Mouse (Mus musculus) right cerebral cortex, postnatal 36 days (tissue): ENCODE results near the gene Cacng2.

Experiments
- DNase-seq, 2 experiments: peaks; one replicate each; pipeline ENCODE4 v3.0.0; 2022; ENCODE audit warnings: low spot score in 2 of 2, mixed read lengths in 1 of 2

Cacng2 gene

GRCm38 (mm10) chr15:78119704-78120103 is at the start of gene Cacng2:
Gene Cacng2, minus strand, starts transcription at chr15:78120028.
- peak; percentile 75 to 85 for DNase-seq

GRCm38 (mm10) chr15:78169566-78169965 is 49.7 kb upstream of the Cacng2 start:
- no peak for DNase-seq

GRCm38 (mm10) chr15:78165292-78165691 is 45.5 kb upstream of the Cacng2 start:
- no peak for DNase-seq

GRCm38 (mm10) chr15:78164466-78164865 is 44.6 kb upstream of the Cacng2 start:
- no peak for DNase-seq

- no peak for DNase-seq
These were observed 42.1 kb upstream of the Cacng2 start for GRCm38 (mm10) chr15:78161946-78162345.

GRCm38 (mm10) chr15:78158335-78158734 is 38.5 kb upstream of the Cacng2 start:
- DNase-seq = no peak

- DNase-seq = no peak
These were observed 38.0 kb upstream of the Cacng2 start for GRCm38 (mm10) chr15:78157824-78158223.

GRCm38 (mm10) chr15:78157330-78157729 is 37.5 kb upstream of the Cacng2 start:
- DNase-seq = no peak

- DNase-seq = no peak
These were observed 35.6 kb upstream of the Cacng2 start for GRCm38 (mm10) chr15:78155421-78155820.

- DNase-seq = no peak
These were observed 33.4 kb upstream of the Cacng2 start for GRCm38 (mm10) chr15:78153045-78153775.

- no peak for DNase-seq
These were observed 28.7 kb upstream of the Cacng2 start for GRCm38 (mm10) chr15:78148565-78148964.

GRCm38 (mm10) chr15:78140226-78140625 is 20.4 kb upstream of the Cacng2 start:
- no peak for DNase-seq

GRCm38 (mm10) chr15:78134606-78135005 is 14.8 kb upstream of the Cacng2 start:
- DNase-seq = no peak

GRCm38 (mm10) chr15:78133389-78133788 is 13.6 kb upstream of the Cacng2 start:
- DNase-seq = no peak

GRCm38 (mm10) chr15:78119248-78119647 is 580 bp downstream of the Cacng2 start:
- DNase-seq = peak in 1 of 2 experiments; percentile 22

- DNase-seq = no peak
These were observed 1.4 kb downstream of the Cacng2 start for GRCm38 (mm10) chr15:78118275-78118995.

- peak in 1 of 2 experiments; percentile 19 for DNase-seq
These were observed 2.1 kb downstream of the Cacng2 start for GRCm38 (mm10) chr15:78117731-78118130.

GRCm38 (mm10) chr15:78116936-78117335 is 2.9 kb downstream of the Cacng2 start:
- DNase-seq = no peak

GRCm38 (mm10) chr15:78116244-78116643 is 3.6 kb downstream of the Cacng2 start:
- no peak for DNase-seq

GRCm38 (mm10) chr15:78099516-78099915 is 20.3 kb downstream of the Cacng2 start:
- no peak for DNase-seq

- no peak for DNase-seq
These were observed 23.8 kb downstream of the Cacng2 start for GRCm38 (mm10) chr15:78096004-78096403.

GRCm38 (mm10) chr15:78093597-78093996 is 26.2 kb downstream of the Cacng2 start:
- DNase-seq = no peak
